Mouse (Mus musculus) forebrain, embryonic 16.5 days (tissue): ENCODE measurements around the gene Pam. TPM values are rescaled to one million over a fixed set of nuclear protein-coding genes. Genes with fewer than 3 reads are reported as not detected.

Source experiments
- ATAC-seq: fragments of 200-750 bp; cut with Nextera tagmentation; 2 replicates; pipeline ENCODE4 v1.8.0; 2017; ENCODE audit warnings: mild to moderate bottlenecking, moderate library complexity
- H3K27ac ChIP-seq: fragments of 300-500 bp; sonication (generic); 2 replicates; pipeline ENCODE4 v1.5.1; 2014; ENCODE audit warnings: low read length, control low read depth
- H3K27me3 ChIP-seq: fragments of 300-500 bp; sonication (generic); replicated peaks from 2 replicates; pipeline ENCODE4 v1.6.1; 2014; ENCODE audit warnings: low read length; ENCODE audit not compliant: control insufficient read depth, insufficient read depth
- H3K36me3 ChIP-seq: fragments of 300-500 bp; sonication (generic); 2 replicates; pipeline ENCODE4 v1.6.1; 2014; ENCODE audit not compliant: control insufficient read depth, insufficient read depth
- H3K4me1 ChIP-seq: fragments of 300-500 bp; sonication (generic); replicated peaks from 2 replicates; pipeline ENCODE4 v1.6.1; 2014; ENCODE audit warnings: low read length; ENCODE audit not compliant: control insufficient read depth, insufficient read depth
- H3K4me2 ChIP-seq: fragments of 300-500 bp; sonication (generic); 2 replicates; pipeline ENCODE4 v1.6.1; 2014; ENCODE audit warnings: mild to moderate bottlenecking, low read length, control low read depth
- H3K4me3 ChIP-seq: fragments of 300-500 bp; sonication (generic); replicated peaks from 2 replicates; pipeline ENCODE4 v1.5.1; 2014; ENCODE audit warnings: mild to moderate bottlenecking, low read length, control low read depth
- H3K9ac ChIP-seq: fragments of 300-500 bp; sonication (generic); replicated peaks from 2 replicates; pipeline ENCODE4 v1.6.1; 2014; ENCODE audit warnings: low read depth, low read length, control low read depth
- H3K9me3 ChIP-seq: fragments of 300-500 bp; sonication (generic); 2 replicates; pipeline ENCODE4 v1.6.1; 2016; ENCODE audit warnings: low read length; ENCODE audit not compliant: control insufficient read depth
- WGBS: fragments of 180-500 bp; shearing (Covaris S2); extraction: QIAGEN DNeasy Blood & Tissue Kit; methylation state at CpG from one replicate; pipeline ENCODE4 v1.1.7; 2014; 5-methylcytosine and 5-hydroxymethylcytosine counted together
- polyA plus RNA-seq: library from polyadenylated mRNA; unstranded; fragments of >200 nt; fragmentation: Nextera tagmentation; extraction: Ambion mirVana; gene quantifications from 2 replicates; pipeline ENCODE4 v1.2.1, GENCODE M21; 2015

Gene Pam
- polyA plus RNA-seq, 1 experiment from 2014 or later, result 45.1 TPM

DNA sequence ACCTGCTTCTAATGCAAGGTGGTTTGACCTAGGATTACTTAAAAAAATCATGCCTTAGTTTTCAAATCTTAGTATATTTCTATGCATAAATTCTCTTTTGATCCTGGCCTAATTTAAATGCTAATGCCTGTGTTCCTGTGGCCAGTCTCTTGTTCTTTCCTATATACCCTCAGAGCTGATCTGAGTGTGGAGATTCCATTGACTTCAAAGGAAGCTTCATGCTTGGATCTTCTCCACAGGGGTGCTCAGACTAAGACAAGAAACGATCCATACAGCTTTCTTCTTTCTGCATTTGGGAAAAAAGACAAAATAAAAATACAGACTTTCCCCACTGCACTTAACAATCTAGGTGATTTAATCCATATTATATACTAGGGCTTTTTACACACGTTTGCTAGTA, 12.2 kb upstream of the Pam start:
- no peak for ATAC-seq
- WGBS, result 9% methylated on average over 2 of the region's 2 CpGs

DNA sequence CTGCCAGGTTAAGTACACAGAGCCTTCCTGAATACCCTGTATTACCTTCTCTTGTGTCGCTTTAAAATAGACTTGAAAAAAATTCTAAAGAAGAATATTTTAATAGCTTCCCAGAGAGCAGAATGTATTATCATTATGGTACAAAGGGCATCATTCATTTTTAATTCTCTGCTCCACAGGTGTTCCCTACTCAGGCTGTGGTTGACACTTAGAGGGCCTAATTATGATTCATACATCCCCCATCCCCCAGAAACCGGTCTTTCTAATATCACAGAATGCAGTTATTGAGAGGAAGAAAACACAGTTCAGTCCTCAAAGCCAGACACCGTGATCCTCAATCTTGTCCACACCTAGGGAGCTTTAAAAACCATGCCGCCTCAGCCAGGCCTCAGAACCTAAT, 4.0 kb upstream of the Pam start:
- peaks cover 3% of the 10 kb centered on the region; the same call in 1 of the 2 replicates for H3K9me3 ChIP-seq
- WGBS, result 35% methylated on average over 4 of the region's 4 CpGs
- no peaks in the 10 kb centered on the region for H3K36me3 ChIP-seq
- H3K27ac ChIP-seq, result no peak overlapping the region
- no peak overlapping the region for H3K4me2 ChIP-seq
- ATAC-seq, result no peak
- no peaks in the 10 kb centered on the region for H3K27me3 ChIP-seq
- H3K4me1 ChIP-seq, result peaks cover 8% of the 10 kb centered on the region
- no peak overlapping the region for H3K4me3 ChIP-seq
- no peak overlapping the region for H3K9ac ChIP-seq

More for the DNA sequence above, 12.2 kb upstream of the Pam start:
- no peak overlapping the region for H3K4me3 ChIP-seq
- H3K9me3 ChIP-seq, result peaks cover 3% of the 10 kb centered on the region; the same call in 1 of the 2 replicates
- no peak overlapping the region for H3K27ac ChIP-seq
- no peaks in the 10 kb centered on the region for H3K4me1 ChIP-seq
- H3K4me2 ChIP-seq, result no peak overlapping the region
- no peaks in the 10 kb centered on the region for H3K36me3 ChIP-seq
- no peak overlapping the region for H3K9ac ChIP-seq
- H3K27me3 ChIP-seq, result no peaks in the 10 kb centered on the region

DNA sequence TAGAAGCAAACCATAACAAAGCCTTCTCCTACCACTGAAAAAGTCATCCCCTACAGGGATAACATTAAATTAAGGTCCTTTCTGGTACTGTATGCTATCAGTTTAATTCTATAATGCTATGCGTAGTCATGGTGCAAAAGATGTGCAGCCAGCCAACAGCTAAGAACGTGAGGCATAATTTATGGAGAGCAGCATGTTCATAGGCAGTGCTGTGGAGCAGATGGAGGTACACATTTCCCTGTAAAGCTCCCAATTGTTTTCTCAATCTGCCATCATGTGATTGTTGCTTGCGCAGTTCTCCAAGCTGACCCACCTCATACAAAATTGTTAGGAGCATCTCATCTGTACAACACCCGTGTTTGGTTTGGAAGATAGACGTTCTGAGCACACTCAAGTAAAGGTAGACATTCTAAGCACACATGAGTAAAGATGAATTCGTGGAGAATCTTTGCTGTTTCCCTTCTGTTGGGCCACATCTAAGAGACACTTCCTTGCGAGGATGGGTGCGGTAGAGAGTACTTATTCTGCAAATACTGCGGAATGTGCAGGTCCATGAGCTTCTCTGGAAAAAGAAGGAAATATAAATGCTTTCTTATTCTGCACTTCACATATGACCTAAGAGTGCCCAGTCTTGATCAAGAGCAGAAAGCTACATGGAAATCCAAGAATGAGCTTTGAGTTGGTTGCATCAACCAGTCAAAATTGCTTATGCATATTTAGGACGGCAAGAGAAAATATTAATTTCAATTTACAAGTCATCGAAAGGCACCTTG, 2.7 kb upstream of the Pam start:
- Histone ChIP-seq H3K4me1 (peaks cover 13% of the 10 kb centered on the region), H3K9ac (no peak overlapping the region), H3K27ac (no peak overlapping the region), H3K9me3 (peaks cover 3% of the 10 kb centered on the region; the same call in 1 of the 2 replicates), H3K4me2 (no peak overlapping the region), H3K27me3 (no peaks in the 10 kb centered on the region), H3K4me3 (no peak overlapping the region), H3K36me3 (no peaks in the 10 kb centered on the region)
- 79% methylated on average over 11 of the region's 11 CpGs for WGBS
- ATAC-seq, result no peak

DNA sequence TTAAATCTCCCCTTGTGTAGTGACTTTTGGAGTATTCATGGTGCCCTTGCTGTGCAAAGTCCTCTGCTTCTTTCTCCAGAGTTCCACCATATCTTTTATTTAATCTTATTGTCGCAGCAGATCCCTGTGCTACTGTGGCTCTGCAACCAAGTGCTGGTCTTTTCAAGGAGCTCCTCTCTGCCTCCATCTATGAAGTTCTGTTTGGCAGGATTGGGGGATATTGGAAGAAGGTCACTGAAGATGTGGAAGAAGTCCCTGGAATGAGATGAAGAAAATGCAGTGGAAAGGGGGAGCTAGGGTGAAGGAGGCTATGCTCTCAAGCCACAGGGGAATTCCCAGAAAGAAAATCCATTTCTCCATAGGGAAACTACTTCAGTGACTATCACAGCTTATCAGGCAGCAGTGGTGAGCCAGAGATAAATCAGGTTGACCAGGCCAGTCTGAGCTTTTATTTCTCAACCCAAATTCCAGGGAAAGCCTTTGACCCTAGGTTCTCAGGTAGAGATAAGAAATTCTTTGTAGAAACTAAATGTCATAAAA, 1.0 kb upstream of the Pam start:
- Histone ChIP-seq H3K4me1 (peaks cover 13% of the 10 kb centered on the region), H3K27me3 (no peaks in the 10 kb centered on the region), H3K27ac (no peak overlapping the region), H3K4me3 (no peak overlapping the region), H3K9me3 (no peaks in the 10 kb centered on the region), H3K4me2 (no peak overlapping the region), H3K36me3 (no peaks in the 10 kb centered on the region), H3K9ac (no peak overlapping the region)
- ATAC-seq, result no peak
- WGBS, result 83% methylated on average over 1 of the region's 1 CpGs

DNA sequence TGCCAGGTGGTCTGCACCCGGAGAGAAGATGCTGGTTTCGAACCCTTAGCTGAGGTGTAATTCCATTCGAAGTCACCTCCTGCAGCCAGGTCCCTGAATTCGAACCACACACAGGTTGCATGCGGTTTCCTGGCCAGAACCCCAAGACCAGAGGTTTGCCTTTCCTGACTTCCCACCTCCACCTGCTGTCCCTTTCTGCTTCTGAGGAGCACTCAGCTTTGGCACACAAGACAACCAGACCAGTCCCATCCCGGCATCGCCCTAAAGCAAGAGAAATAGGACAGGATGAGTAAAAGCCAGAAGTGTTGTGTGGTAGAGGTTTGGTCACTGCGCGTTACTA, 515 bp upstream of the Pam start:
- Histone ChIP-seq H3K4me1 (peaks cover 13% of the 10 kb centered on the region), H3K9me3 (no peaks in the 10 kb centered on the region), H3K36me3 (no peaks in the 10 kb centered on the region), H3K27ac (peak overlapping the region; percentile 71), H3K4me2 (peak overlapping the region; percentile 74), H3K9ac (peak overlapping the region; percentile 83), H3K4me3 (peak overlapping the region; percentile 66), H3K27me3 (no peaks in the 10 kb centered on the region)
- WGBS, result 38% methylated on average over 9 of the region's 9 CpGs
- ATAC-seq, result no peak

DNA sequence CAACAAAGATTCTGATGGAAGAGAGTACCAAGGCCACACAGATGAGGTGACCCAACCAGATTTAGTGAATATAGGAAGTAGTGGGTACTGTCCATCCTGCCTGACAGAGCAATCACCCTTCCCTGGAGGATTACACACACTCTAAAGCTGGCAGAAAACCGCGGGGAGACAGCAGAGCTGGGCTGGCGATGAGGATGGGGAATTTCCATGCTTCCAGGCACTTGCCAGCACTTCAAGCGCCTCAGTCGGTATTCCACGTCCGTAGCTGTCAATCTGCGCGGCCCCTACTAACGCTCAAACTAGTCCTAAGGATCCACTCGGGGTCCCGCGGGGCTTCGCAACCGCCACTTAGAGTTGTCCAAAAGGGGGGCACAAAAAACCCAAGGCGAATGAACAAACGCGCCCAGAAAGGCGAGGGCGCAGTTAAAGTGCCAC, 618 bp downstream of the Pam start:
- H3K4me1 ChIP-seq, result peaks cover 13% of the 10 kb centered on the region
- H3K27me3 ChIP-seq, result no peaks in the 10 kb centered on the region
- no peaks in the 10 kb centered on the region for H3K36me3 ChIP-seq
- under 1% methylated on average over 20 of the region's 20 CpGs for WGBS
- H3K27ac ChIP-seq, result peak overlapping the region; percentile 71
- peak; percentile 54 for ATAC-seq
- peak overlapping the region; percentile 74 for H3K4me2 ChIP-seq
- H3K4me3 ChIP-seq, result peak overlapping the region; percentile 66
- H3K9ac ChIP-seq, result peak overlapping the region; percentile 83
- H3K9me3 ChIP-seq, result no peaks in the 10 kb centered on the region

DNA sequence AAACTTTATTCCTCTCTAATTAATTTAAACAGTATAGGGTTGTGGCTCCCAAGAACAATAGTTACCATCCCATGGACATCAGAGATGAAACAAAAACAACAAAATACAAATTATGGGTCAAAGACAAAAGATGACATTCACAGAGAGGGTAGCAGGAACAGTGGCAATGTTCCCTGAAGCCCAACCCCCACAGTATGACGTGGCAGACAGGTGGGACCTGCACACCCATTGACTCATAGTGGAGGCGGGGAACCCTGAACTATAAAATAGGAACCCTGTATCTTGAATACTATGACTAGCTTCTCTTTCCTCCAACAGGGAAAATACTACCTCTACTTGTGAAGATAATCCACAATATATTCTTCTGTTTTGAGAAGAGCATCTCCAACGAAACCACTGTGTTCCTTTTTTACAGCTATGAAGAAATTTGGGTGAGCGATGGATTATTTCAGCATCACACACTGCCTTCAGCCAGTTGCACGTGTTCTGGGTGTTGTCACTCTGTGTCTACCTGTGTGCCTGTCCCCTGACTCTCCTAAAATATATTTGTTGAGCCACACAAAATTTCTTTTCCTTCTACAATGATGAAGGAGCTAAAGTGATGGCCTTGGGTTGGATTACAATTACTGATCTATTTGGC, 6.0 kb downstream of the Pam start:
- H3K27ac ChIP-seq, result no peak overlapping the region
- H3K9ac ChIP-seq, result no peak overlapping the region
- no peak overlapping the region for H3K4me3 ChIP-seq
- no peak for ATAC-seq
- H3K9me3 ChIP-seq, result no peaks in the 10 kb centered on the region
- WGBS, result 90% methylated on average over 5 of the region's 5 CpGs
- peaks cover 5% of the 10 kb centered on the region for H3K4me1 ChIP-seq
- no peak overlapping the region for H3K4me2 ChIP-seq
- no peaks in the 10 kb centered on the region for H3K36me3 ChIP-seq
- no peaks in the 10 kb centered on the region for H3K27me3 ChIP-seq

DNA sequence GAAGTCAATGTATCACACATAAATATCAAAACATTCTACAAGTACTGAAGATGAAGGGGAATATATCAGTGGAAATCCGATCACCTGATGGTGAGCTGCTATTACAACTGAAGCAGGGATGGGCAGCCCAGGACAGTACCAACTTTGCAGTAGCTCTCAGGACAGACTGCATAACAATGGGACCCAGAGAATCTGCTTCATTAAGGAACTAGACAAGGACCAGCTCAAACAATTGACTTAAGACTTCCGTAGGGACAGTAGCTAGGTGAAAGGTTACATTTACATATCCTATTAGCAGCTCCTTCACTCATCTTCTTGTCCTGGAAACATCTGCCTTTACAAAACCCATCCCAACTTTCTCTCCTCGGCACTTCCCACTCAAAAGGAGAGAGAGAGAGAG, 9.0 kb downstream of the Pam start:
- Histone ChIP-seq H3K36me3 (no peaks in the 10 kb centered on the region), H3K9ac (no peak overlapping the region), H3K4me3 (no peak overlapping the region), H3K9me3 (no peaks in the 10 kb centered on the region), H3K27me3 (no peaks in the 10 kb centered on the region), H3K4me2 (no peak overlapping the region), H3K27ac (no peak overlapping the region), H3K4me1 (peaks cover 11% of the 10 kb centered on the region)
- 42% methylated on average over 3 of the region's 3 CpGs for WGBS
- ATAC-seq, result no peak

DNA sequence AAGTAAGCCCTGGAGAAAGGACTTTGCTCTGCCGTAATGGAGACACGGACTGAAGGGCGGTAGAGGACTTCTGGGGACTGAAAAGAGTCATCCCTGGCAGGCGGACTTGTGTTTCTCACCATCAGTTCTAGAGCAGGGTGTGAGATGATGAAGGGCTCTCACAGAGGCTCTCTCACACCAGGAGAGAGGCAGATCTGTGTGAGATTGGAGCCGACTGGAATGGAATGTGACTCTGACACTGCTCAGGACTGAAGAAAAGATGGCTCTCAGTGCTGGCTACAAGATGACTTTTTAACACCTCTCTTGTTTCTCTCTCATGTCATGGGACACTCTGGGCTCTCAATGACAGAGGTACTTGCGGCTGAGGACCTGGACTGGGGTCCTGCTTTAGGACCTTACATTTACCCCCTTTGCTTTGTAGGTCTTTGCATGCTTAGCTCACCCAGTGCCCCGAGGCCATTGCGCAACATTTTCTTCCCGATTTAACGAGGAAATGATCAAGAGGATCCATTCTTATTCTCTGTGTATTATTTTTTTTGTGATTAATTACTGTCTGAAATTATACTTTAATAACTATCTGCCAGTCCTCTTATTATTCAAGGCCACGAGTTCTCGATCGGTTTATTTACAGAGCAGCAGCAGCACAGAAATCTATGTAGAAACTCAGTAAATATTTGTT, 10.7 kb downstream of the Pam start:
- H3K36me3 ChIP-seq, result no peaks in the 10 kb centered on the region
- H3K4me2 ChIP-seq, result no peak overlapping the region
- no peak for ATAC-seq
- peaks cover 14% of the 10 kb centered on the region for H3K4me1 ChIP-seq
- H3K4me3 ChIP-seq, result no peak overlapping the region
- H3K9ac ChIP-seq, result no peak overlapping the region
- H3K27ac ChIP-seq, result no peak overlapping the region
- WGBS, result 65% methylated on average over 13 of the region's 13 CpGs
- no peaks in the 10 kb centered on the region for H3K9me3 ChIP-seq
- H3K27me3 ChIP-seq, result no peaks in the 10 kb centered on the region
